Mouse (Mus musculus): ENCODE measurements around the gene Naa20. TPM values are rescaled to one million over a fixed set of nuclear protein-coding genes. Genes with fewer than 3 reads are reported as not detected.

Gene Naa20
- polyA plus RNA-seq, 1 experiment from 2014 or later = 213 TPM

DNA sequence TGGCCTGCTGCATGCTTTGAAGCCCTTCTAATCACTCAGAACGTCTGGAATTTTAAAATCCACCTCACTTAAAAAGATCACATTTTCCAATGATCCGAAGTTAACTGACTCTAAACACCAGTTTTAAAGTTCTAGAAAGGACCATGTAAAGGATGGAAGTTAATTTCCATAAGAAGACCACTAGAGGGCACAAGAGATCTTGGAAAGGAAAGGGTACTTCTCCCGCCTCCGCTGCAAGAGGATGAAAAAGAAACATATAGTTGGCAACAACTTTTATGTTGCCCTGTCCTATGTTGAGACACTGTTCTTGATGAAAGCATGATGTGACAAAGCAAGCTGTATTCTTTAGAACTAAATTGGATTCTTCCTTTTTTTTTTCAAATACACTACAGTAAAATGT, 55.6 kb downstream of the Naa20 start:
- H3K27me3 ChIP-seq (ENCODE audit: control insufficient read depth, insufficient read depth, low read length) = no peaks in the 10 kb centered on the region
- H3K4me1 ChIP-seq (ENCODE audit: control insufficient read depth, insufficient read depth, low read length) = no peaks in the 10 kb centered on the region
- ATAC-seq (replicated peaks; ENCODE audit: extremely low read depth, insufficient read depth, low FRiP score) = no peak
- H3K4me2 ChIP-seq (ENCODE audit: low read depth, low read length) = no peak overlapping the region
- H3K4me3 ChIP-seq (ENCODE audit: low read length) = no peak overlapping the region
- WGBS = 15% methylated on average over 4 of the region's 4 CpGs
- H3K27ac ChIP-seq (ENCODE audit: low read length) = no peak overlapping the region
- H3K36me3 ChIP-seq (ENCODE audit: control insufficient read depth, insufficient read depth) = no peaks in the 10 kb centered on the region
- H3K9ac ChIP-seq (ENCODE audit: low read length) = no peak overlapping the region
- H3K9me3 ChIP-seq (replicated peaks; ENCODE audit: control insufficient read depth, low read length) = no peaks in the 10 kb centered on the region

DNA sequence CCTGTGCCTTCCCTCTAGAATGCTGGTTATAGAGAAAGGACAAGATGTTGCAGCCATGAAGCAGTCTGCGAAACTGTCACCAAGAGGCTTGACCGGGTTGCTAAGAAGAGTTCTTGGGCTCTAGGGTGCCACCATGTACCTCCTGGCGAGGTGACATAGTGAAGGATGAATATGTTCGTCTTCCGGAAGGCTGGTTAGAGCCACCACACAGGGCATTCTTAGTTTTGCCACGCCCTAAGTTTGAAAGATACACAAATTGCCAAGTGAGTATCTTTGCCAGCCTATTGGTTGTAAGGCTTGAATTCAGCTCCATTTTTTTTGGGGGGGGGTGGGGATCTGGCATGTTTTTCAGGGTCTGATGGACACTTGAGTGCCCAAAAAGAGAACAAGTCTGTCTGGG, 56.2 kb downstream of the Naa20 start:
- Histone ChIP-seq H3K36me3 (ENCODE audit: control insufficient read depth, insufficient read depth) (no peaks in the 10 kb centered on the region), H3K9me3 (replicated peaks; ENCODE audit: control insufficient read depth, low read length) (no peaks in the 10 kb centered on the region), H3K4me3 (ENCODE audit: low read length) (no peak overlapping the region), H3K27ac (ENCODE audit: low read length) (no peak overlapping the region), H3K27me3 (ENCODE audit: control insufficient read depth, insufficient read depth, low read length) (no peaks in the 10 kb centered on the region), H3K9ac (ENCODE audit: low read length) (no peak overlapping the region), H3K4me2 (ENCODE audit: low read depth, low read length) (no peak overlapping the region), H3K4me1 (ENCODE audit: control insufficient read depth, insufficient read depth, low read length) (no peaks in the 10 kb centered on the region)
- no peak for ATAC-seq (replicated peaks; ENCODE audit: extremely low read depth, insufficient read depth, low FRiP score)
- 78% methylated on average over 6 of the region's 6 CpGs for WGBS

DNA sequence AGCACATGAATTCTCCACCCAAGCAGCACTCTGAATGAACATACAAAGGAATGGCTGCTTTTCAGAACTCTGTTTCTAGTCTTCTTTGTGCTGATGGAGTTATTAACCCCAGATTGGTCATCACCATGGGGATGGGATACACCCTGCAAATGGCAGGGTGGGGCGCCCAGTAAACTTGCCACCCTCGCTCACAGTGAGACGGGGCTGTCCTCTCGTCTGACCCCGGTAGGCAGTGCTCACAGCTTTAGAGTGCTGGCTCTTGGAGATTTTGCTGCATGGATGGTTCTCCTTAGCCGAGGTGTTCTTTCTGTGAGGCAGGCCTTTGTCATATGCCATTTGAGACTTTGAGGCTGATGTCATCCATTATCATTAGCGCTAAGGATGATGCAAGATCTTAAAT, 56.7 kb downstream of the Naa20 start:
- WGBS = 77% methylated on average over 7 of the region's 7 CpGs
- Histone ChIP-seq H3K4me2 (ENCODE audit: low read depth, low read length) (no peak overlapping the region), H3K4me1 (ENCODE audit: control insufficient read depth, insufficient read depth, low read length) (no peaks in the 10 kb centered on the region), H3K9me3 (replicated peaks; ENCODE audit: control insufficient read depth, low read length) (no peaks in the 10 kb centered on the region), H3K36me3 (ENCODE audit: control insufficient read depth, insufficient read depth) (no peaks in the 10 kb centered on the region), H3K27ac (ENCODE audit: low read length) (no peak overlapping the region), H3K27me3 (ENCODE audit: control insufficient read depth, insufficient read depth, low read length) (no peaks in the 10 kb centered on the region), H3K4me3 (ENCODE audit: low read length) (no peak overlapping the region), H3K9ac (ENCODE audit: low read length) (no peak overlapping the region)
- no peak for ATAC-seq (replicated peaks; ENCODE audit: extremely low read depth, insufficient read depth, low FRiP score)

DNA sequence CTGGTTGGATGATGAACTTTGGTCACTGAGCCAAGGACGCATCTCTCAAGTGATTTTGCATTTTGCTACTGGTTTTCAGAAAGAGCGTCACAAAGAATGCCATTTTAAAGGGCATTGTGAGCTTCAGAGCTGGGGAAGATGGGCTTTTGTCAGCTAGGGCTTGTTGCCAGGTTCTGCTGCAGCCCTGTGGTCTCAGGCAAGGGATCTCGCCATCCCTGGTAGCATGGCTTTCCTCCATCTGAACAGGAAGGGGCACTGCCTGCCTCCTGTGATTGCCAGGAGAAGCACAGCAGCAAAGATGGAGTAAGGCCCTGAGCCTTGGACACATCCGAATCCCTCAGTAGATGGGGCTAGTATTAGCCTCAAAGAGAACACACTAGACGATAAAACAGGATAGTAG, 60.0 kb downstream of the Naa20 start:
- no peak overlapping the region for H3K27ac ChIP-seq (ENCODE audit: low read length)
- H3K9ac ChIP-seq (ENCODE audit: low read length) = no peak overlapping the region
- H3K4me2 ChIP-seq (ENCODE audit: low read depth, low read length) = no peak overlapping the region
- no peaks in the 10 kb centered on the region for H3K36me3 ChIP-seq (ENCODE audit: control insufficient read depth, insufficient read depth)
- no peaks in the 10 kb centered on the region for H3K9me3 ChIP-seq (replicated peaks; ENCODE audit: control insufficient read depth, low read length)
- no peak for ATAC-seq (replicated peaks; ENCODE audit: extremely low read depth, insufficient read depth, low FRiP score)
- no peaks in the 10 kb centered on the region for H3K4me1 ChIP-seq (ENCODE audit: control insufficient read depth, insufficient read depth, low read length)
- H3K27me3 ChIP-seq (ENCODE audit: control insufficient read depth, insufficient read depth, low read length) = no peaks in the 10 kb centered on the region
- H3K4me3 ChIP-seq (ENCODE audit: low read length) = no peak overlapping the region
- 76% methylated on average over 5 of the region's 5 CpGs for WGBS

Small RNAs within 50 kb of the gene (microRNA-seq; reads per million reads assigned to microRNA genes)
- gene Gm25026 = not detected

Other genes with a start within 250 kb of the Naa20 start
- gene Rin2, start 226.9 kb upstream of the Naa20 start, polyA plus RNA-seq (2015; fragmentation: Nextera tagmentation; extraction: Ambion mirVana) = 18.7 and 21.4 TPM in 2 replicates
- gene Cfap61, start 32.7 kb downstream of the Naa20 start, polyA plus RNA-seq (2015; fragmentation: Nextera tagmentation; extraction: Ambion mirVana) = 0.66 and 0.80 TPM in 2 replicates
- gene Crnkl1, start 32.9 kb downstream of the Naa20 start, polyA plus RNA-seq (2015; fragmentation: Nextera tagmentation; extraction: Ambion mirVana) = 17.4 and 20.7 TPM in 2 replicates